Mouse (Mus musculus) adrenal gland, adult 18-20 months (tissue): ENCODE measurements around the gene Med18. TPM values are rescaled to one million over a fixed set of nuclear protein-coding genes. Genes with fewer than 3 reads are reported as not detected.
"Not testable (repeated sequence)": the region's sequence is repeated elsewhere in the genome, so short reads cannot be mapped to it uniquely, and the experiment has no call there.

Experiments used
- DNase-seq, 2 experiments: peaks; one replicate each; pipeline ENCODE4 v3.0.0; 2021 to 2022; ENCODE audit warnings: low spot score in 2 of 2
- total RNA-seq, 2 experiments: library from RNA; stranded (reverse); gene quantifications; 1 replicate in 1 of 2; 2 replicates in 1 of 2; pipeline ENCODE4 v1.2.3; 2021

Gene Med18
- total RNA-seq, 2 experiments from 2014 or later: 6.0 to 8.3 TPM

DNA sequence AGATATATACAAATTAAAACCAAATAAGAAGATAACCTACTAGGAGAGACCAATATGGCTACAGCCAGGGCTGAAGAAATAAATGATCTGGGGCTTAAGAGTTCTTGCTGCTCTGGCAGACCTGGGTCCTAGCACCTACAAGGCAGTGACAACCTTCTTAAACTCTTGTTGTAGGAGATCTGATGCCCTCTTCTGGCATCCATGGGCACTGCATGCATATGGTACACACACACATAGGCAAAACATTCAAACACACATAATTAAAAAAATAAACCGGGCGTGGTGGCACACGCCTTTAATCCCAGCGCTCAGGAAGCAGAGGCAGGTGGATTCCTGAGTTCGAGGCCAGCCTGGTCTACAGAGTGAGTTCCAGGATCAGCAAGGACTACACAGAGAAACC lies 39.0 kb downstream of the Med18 start:
- DNase-seq: no peak

DNA sequence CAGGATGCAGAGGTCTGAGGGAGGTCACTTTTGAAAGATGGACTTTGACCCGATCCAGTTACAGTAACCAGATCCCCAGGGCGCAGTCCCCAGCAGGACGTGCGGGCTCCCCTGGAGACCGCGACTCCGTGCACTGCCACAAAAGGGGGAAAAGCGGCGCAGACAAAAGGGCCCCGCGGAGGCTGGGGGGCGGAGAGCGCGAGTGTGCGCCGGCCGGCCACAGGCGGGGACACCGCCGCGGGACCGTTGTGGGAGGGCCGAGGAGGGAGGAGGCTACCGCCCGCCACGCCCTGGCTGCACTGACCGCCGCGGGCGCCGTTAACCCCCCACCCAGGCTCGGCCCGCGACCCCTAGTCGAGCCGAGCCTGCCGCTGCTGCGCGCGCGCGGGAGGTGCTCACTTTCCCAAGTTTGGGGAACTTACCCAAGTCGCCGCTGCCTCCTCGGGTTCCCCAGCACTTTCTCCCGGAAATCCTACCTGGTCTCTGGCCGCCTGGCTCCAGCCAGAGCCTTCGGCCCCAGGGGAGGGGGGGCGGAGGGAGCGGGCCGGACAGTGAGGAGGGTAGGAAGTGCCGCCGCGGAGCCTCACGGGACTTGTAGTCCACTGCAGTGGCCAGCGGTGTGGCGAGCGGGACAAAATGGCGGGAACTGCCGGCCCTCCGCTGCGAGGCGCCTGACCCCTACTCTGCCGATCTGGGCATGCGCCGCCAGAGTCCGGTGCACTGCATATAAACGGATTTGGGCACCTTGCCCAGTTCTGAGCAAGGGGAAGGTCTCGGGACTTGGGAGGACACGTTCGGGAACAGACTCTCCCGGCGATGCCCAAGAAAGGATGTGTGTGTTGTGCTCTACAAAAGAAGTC lies 41.6 kb downstream of the Med18 start, which contains the start of gene Phactr4:
Gene Phactr4, minus strand, starts transcription at position 567 of the 860 bp plus-strand sequence.
- DNase-seq: peak; percentile 93 to 96

DNA sequence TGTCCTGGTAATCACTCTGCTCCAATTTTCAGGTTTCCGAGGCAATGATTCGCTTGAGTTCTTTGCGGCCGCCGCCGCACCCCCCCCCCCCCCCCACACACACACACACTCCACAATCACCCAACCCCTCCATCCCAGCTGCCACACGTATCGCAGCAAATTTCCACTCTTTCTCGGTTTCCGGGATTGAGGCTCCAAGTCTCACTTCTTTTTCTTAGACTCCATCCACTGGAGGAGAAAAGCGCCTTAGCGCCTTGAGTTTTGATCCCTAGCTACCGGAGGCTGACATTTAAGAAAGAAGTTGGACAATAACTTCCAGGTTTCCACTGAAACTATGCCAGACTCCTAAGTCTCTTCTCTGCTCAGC lies 42.2 kb downstream of the Med18 start:
- DNase-seq: peak in 1 of 2 experiments; percentile 23

DNA sequence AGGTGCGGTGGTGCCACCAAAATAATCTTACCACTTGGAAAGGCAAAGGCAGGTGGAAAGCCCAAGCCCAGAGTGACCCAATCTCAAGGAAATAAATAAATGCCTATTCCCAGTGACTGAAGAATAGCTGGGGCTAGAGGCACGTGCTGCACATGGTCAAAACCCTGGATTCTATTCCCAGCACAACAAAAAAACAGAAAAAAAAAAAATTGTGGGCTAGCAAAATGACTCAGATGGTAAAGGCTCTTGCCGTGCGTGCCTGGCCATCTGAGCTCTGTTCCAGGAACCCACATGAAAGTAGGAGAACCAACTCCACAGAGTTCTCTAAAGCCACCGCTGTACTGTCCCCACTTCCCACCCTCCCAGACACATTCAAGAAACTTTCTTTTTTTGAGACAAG lies 43.2 kb downstream of the Med18 start:
- DNase-seq: no peak

DNA sequence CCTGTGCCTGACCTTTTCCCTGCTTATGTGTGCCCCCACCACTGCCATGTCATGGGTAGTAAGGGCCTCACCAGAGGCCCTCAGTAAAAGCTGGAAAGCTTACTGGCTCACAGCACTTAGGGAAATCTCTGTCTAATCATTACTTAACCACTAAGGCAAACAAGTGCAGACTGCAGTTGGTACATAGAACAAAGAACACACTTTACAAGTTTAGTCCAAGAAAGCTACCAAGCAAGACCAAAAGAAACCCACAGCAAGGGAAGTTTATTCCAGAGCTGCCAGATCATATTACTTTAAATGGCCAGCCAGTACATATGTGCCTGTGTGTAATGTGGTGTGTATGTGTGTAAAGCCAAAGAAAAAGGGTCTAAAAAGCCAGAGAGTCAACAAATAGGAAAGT lies 47.8 kb downstream of the Med18 start:
- DNase-seq: no peak

DNA sequence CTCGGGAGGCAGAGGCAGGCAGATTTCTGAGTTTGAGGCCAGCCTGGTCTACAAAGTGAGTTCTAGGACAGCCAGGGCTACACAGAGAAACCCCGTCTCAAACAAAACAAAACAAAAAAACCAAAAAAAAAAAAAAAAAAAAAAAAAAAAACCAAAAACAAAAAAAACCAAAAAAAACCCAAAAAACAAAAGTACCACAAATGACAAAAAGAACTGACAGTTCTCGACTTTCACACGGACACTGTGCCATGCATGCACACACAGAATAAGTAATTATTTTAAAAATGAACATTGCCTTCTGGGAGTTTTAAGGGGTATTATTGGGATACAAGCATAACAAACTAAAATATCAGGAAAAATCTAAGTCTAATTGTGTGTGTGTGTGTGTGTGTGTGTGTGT lies 50.5 kb downstream of the Med18 start:
- DNase-seq: not testable (repeated sequence)

DNA sequence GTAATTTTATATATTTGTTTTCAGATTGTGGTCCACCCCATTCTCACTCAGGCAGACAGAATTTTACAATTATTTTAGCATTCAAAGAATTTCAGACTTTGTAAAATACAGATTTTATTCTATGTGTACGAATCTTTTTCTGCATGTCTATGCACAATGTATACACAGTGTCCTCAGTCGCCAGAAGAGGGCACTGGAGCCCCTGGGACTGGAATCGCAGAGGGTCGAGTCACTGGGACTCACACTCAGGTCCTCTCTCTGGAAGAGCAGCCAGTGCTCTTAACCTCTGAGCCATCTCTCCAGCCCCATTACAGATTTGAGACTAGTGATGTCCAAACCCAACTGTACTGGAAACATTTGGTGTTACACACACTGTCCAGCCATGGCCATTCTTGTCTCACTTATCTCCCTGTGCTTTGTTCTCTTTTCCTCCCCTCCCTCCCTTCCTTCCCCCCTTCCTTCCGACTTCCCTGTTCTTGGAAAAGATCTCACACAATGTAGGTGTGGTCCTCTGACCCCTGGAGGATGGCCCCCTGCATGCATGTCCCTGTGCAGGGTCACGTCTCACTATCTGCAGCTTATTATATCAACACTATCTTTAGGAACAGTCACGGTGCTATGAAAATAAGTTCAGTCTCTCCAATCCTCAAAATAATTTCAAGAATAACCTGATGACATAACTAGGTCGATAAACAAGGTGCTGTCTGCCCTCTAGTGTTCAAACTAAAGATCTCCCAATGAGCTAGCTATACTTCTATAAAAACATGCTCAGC lies 52.2 kb downstream of the Med18 start:
- no peak for DNase-seq

DNA sequence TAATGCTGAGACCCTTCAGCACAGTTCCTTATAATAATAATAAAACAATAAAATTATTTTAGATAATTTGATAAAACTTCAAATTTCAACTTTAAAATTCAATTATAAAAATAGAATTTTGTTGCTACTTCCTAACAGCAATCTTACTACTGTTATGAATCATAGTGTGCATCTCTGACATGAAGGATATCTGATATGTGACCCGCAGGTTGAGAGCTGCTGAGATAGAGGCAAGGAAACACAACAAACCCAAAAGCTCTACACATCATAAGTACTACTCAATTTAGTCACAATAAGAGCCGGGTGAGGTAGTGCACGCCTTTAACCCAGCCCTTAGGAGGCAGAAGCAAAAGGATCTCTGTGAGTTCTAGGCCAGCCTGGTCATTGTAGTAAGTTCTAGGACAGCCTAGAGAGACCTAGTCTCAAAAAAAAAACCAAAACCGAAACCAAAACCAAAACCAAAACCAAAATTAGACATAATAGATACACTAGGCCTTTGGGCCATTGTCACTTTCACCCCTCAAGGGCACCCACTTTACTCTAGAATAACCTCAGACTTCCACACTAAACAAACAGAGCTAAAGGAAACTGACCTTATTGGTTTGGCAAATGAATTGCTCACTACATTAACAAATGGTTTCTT lies 54.0 kb downstream of the Med18 start:
- no peak for DNase-seq

Other genes with a start within 250 kb of the Med18 start
- gene Gmeb1, start 202.3 kb downstream of the Med18 start, total RNA-seq: 10 to 100 TPM; 15.7 to 18.0 TPM
- gene Taf12, start 189.5 kb downstream of the Med18 start, total RNA-seq: 10 to 100 TPM; 30.7 to 37.8 TPM
- 1 to 10 TPM; 1.4 to 1.6 TPM for gene Rab42, start 160.5 kb downstream of the Med18 start, total RNA-seq
- gene Trnau1ap, start 134.4 kb downstream of the Med18 start, total RNA-seq: 10 to 100 TPM; 27.1 to 32.9 TPM
- 10 to 100 TPM; 15.4 to 15.6 TPM for gene Rcc1, start 110.3 kb downstream of the Med18 start, total RNA-seq
- gene Phactr4, start 41.4 kb downstream of the Med18 start, total RNA-seq: 10 to 100 TPM; 41.6 to 81.7 TPM
- gene Sesn2, start 46.6 kb upstream of the Med18 start, total RNA-seq: 10 to 100 TPM; 20.5 to 21.5 TPM
- gene Atpif1, start 69.7 kb upstream of the Med18 start, total RNA-seq: 100 to 1,000 TPM; 233 to 327 TPM
- gene Dnajc8, start 71.6 kb upstream of the Med18 start, total RNA-seq: 10 to 100 TPM; 73.1 to 97.9 TPM
- 1 to 10 TPM; 1.3 to 3.9 TPM for gene Ptafr, start 100.1 kb upstream of the Med18 start, total RNA-seq
- 10 to 100 TPM; 27.9 to 32.3 TPM for gene Eya3, start 175.1 kb upstream of the Med18 start, total RNA-seq